Mouse (Mus musculus) embryonic facial prominence, embryonic 15.5 days (tissue): ENCODE measurements around the gene Zfp821. TPM values are rescaled to one million over a fixed set of nuclear protein-coding genes. Genes with fewer than 3 reads are reported as not detected.
A peak's percentile ranks its signal among the peaks of the same experiment; 100 is the strongest.

Source experiments
- ATAC-seq: fragments of 200-750 bp; cut with Nextera tagmentation; 2 replicates; pipeline ENCODE4 v1.8.0; 2017; ENCODE audit warnings: low read depth, moderate TSS enrichment; ENCODE audit not compliant: insufficient number of reproducible peaks, low FRiP score, low TSS enrichment
- H3K27ac ChIP-seq: fragments of 300-500 bp; sonication (generic); replicated peaks from 2 replicates; pipeline ENCODE4 v1.5.1; 2015; ENCODE audit warnings: mild to moderate bottlenecking, inconsistent platforms
- H3K27me3 ChIP-seq: fragments of 300-500 bp; sonication (generic); 2 replicates; pipeline ENCODE4 v1.6.1; 2015; ENCODE audit warnings: inconsistent platforms
- H3K36me3 ChIP-seq: fragments of 300-500 bp; sonication (generic); 2 replicates; pipeline ENCODE4 v1.6.1; 2015; ENCODE audit warnings: mild to moderate bottlenecking, inconsistent platforms
- H3K4me1 ChIP-seq: fragments of 300-500 bp; sonication (generic); 2 replicates; pipeline ENCODE4 v1.6.1; 2015; ENCODE audit warnings: inconsistent platforms
- H3K4me2 ChIP-seq: fragments of 300-500 bp; sonication (generic); replicated peaks from 2 replicates; pipeline ENCODE4 v1.6.1; 2015; ENCODE audit warnings: mild to moderate bottlenecking, inconsistent platforms
- H3K4me3 ChIP-seq: fragments of 300-500 bp; sonication (generic); replicated peaks from 2 replicates; pipeline ENCODE4 v1.5.1; 2015; ENCODE audit warnings: mild to moderate bottlenecking, inconsistent platforms
- H3K9ac ChIP-seq: fragments of 300-500 bp; sonication (generic); 2 replicates; pipeline ENCODE4 v1.6.1; 2015; ENCODE audit warnings: inconsistent platforms
- H3K9me3 ChIP-seq: fragments of 300-500 bp; sonication (generic); replicated peaks from 2 replicates; pipeline ENCODE4 v1.6.1; 2016; ENCODE audit warnings: inconsistent platforms
- WGBS: fragments of 180-500 bp; shearing (Covaris S2); methylation state at CpG from one replicate; pipeline ENCODE4 v1.1.7; 2015; 5-methylcytosine and 5-hydroxymethylcytosine counted together
- polyA plus RNA-seq: library from polyadenylated mRNA; unstranded; fragments of >200 nt; fragmentation: Nextera tagmentation; extraction: Ambion mirVana; gene quantifications from 2 replicates; pipeline ENCODE4 v1.2.1, GENCODE M21; 2015

Zfp821 gene
- polyA plus RNA-seq, 1 experiment from 2014 or later: 33.1 TPM

DNA sequence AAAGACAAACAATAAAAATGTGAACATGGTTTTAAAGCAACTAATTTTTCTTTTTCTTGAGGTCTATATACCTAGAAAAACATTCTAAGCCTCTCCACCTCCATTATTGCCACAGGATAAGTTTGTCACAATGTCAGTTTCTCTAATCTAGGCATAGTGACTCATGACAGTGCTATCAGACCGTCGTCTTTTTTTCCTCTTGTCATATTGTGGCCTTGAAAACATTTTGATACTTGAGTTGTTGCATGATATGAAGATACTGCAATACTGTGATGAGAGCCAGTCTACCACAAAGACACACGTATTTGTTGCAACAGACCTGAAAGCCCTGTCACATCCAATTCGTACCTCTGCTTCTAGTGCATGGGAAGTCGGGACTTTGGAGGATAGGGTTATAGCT lies 9.6 kb downstream of the Zfp821 start:
- H3K9ac ChIP-seq: no peak overlapping the region
- no peak overlapping the region for H3K4me3 ChIP-seq
- H3K27ac ChIP-seq: no peak overlapping the region
- ATAC-seq: no peak
- H3K4me2 ChIP-seq: no peak overlapping the region
- peaks cover 87% of the 10 kb centered on the region for H3K36me3 ChIP-seq
- 92% methylated on average over 5 of the region's 5 CpGs for WGBS
- H3K27me3 ChIP-seq: no peaks in the 10 kb centered on the region
- H3K4me1 ChIP-seq: no peaks in the 10 kb centered on the region
- H3K9me3 ChIP-seq: no peaks in the 10 kb centered on the region

DNA sequence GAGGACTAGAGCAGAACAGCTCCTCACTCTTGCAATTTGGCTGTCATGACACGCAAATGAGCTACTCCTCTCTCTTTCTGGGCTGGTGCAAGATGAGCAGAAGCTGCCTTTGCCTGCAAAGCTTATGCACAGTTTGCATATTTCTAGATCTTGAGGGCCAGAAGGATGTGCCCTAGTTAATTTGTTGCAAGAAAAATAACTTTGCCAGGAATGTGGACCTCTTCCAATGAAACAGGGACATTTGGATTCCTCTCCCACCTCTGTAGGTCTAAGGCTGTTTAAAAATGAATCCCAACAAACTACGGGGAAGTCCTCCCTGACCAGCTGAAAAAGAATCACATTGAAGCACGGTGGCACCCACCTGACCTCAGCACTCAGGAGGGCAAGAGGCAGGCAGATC lies 19.8 kb downstream of the Zfp821 start:
- Histone ChIP-seq H3K9me3 (no peaks in the 10 kb centered on the region), H3K4me3 (no peak overlapping the region), H3K4me1 (no peaks in the 10 kb centered on the region), H3K27ac (no peak overlapping the region), H3K27me3 (no peaks in the 10 kb centered on the region), H3K4me2 (no peak overlapping the region), H3K9ac (no peak overlapping the region), H3K36me3 (peaks cover 81% of the 10 kb centered on the region)
- no peak for ATAC-seq
- 87% methylated on average over 3 of the region's 3 CpGs for WGBS

DNA sequence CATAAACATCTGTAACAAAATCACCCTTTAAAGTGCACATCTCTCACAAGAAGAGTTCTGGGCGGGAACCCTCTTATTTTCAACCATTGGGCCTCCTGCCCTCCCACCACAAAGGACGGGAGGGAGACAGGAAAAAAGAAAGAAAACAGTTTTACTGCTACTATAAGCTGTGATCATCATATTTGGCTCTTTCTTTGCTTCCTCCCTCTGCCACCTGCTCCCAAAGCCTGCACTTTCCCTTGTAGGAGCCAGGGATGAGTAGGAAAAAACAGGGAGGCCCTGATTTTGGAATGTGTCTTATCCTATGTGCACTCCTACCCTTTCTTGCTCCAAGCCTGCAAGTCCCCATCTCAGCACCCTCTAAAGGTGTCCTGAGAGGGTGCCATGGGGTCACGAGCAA lies 25.7 kb downstream of the Zfp821 start:
- Histone ChIP-seq H3K4me2 (no peak overlapping the region), H3K4me1 (peaks cover 3% of the 10 kb centered on the region; the same call in 1 of the 2 replicates), H3K4me3 (no peak overlapping the region), H3K9me3 (no peaks in the 10 kb centered on the region), H3K9ac (no peak overlapping the region), H3K27ac (no peak overlapping the region), H3K36me3 (peaks cover 66% of the 10 kb centered on the region), H3K27me3 (no peaks in the 10 kb centered on the region)
- no peak for ATAC-seq
- WGBS: 77% methylated on average over 3 of the region's 3 CpGs

DNA sequence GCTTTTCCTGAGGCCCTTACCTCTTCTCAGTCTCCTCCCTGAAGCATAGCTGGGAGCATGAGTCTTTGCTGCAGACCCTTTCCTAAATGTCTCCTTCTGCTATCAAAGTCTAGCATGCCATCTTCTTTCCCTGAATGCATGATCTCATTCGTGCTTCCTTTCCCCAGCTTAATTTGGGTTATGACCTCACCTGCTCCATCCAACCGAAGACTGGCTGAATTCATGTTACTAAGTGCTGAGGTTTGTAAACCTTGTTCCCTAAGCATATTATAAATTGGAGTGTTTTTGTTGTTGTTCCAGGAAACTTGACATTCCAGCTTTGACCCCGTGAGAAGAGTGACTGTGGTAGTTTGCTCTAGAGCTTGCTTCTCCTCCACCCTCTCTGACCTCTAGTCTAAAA lies 28.7 kb downstream of the Zfp821 start:
- peaks cover 12% of the 10 kb centered on the region for H3K4me1 ChIP-seq
- H3K9me3 ChIP-seq: no peaks in the 10 kb centered on the region
- H3K4me2 ChIP-seq: no peak overlapping the region
- H3K27me3 ChIP-seq: no peaks in the 10 kb centered on the region
- H3K36me3 ChIP-seq: peaks cover 52% of the 10 kb centered on the region
- 74% methylated on average over 3 of the region's 3 CpGs for WGBS
- H3K27ac ChIP-seq: no peak overlapping the region
- ATAC-seq: no peak
- H3K4me3 ChIP-seq: no peak overlapping the region
- no peak overlapping the region for H3K9ac ChIP-seq

DNA sequence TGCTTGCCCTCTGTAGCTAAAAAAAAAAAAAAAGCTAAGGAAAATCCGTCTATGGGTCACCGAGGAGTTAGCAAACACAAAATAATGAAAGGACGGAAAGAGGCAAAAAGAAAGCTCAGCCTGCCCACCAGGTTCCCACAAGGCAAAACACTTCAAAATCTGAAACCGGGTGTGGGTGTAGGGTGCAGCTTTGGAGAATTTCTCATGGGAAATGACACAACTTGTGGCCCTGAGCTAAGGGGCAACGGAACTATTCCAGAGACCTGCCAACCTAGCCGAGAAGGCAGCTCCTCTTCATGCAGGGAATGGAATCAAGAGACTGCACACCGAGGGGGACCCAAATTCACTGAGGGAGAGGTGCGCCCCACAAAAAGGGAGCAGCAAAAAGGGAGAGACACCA lies 31.5 kb downstream of the Zfp821 start:
- peak overlapping the region; percentile 76; the same call in 1 of the 2 replicates for H3K27ac ChIP-seq
- peak overlapping the region; percentile 98 for H3K4me3 ChIP-seq
- H3K4me2 ChIP-seq: peak overlapping the region; percentile 73
- no peaks in the 10 kb centered on the region for H3K9me3 ChIP-seq
- H3K36me3 ChIP-seq: peaks cover 26% of the 10 kb centered on the region
- H3K9ac ChIP-seq: peak overlapping the region; percentile 97
- H3K27me3 ChIP-seq: no peaks in the 10 kb centered on the region
- 5% methylated on average over 8 of the region's 8 CpGs for WGBS
- peaks cover 12% of the 10 kb centered on the region for H3K4me1 ChIP-seq
- ATAC-seq: no peak

DNA sequence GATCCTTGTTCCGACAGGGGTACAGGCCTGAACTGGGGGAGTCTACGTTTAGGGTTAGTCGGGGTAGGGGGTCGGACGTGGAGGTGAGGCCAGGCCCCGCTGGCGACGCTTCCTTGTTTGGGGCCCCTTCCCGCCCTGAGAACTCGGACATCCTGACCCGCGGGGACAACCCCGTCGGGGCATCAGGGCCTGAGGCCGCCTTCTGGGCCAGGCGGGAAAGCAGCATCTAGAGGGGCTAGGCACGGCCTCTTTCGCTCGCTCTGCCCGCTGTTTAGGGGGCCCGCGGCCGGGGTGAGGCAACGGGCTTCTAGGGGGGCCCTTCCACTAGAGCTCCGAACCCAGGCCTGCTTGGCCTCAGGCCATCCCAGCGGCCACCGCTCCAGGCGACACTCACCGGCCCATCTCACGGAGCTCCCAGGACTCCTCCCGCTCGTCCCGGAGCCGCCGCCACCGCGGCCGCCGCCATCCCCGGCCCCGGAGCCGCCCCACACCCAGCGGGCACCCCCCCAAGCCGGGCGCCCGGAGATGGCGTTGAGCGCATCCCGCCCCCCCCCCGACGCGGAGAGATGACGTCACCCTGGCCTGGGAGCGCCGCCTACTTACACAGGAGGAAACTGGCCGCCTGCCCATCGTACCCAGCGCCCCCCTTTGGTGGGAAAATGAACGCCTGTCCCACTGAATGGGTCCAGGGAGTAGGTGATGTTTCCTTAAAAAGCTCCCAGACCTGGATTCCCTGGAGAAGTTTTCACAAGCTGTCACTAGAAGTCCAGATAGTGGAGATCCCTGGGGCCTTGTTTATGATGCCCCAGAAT lies 32.1 kb downstream of the Zfp821 start, which contains the start of gene Atxn1l:
Gene Atxn1l (minus strand): TSS at position 503 of the 812 bp plus-strand sequence.
- Histone ChIP-seq H3K9me3 (no peaks in the 10 kb centered on the region), H3K27ac (peak within 1 kb of the TSS; percentile 76), H3K36me3 (peaks cover 19% of the 10 kb centered on the region), H3K4me2 (peak within 1 kb of the TSS; percentile 73), H3K4me1 (peaks cover 12% of the 10 kb centered on the region), H3K27me3 (no peaks in the 10 kb centered on the region), H3K9ac (peak within 1 kb of the TSS; percentile 97), H3K4me3 (peak within 1 kb of the TSS; percentile 98)
- WGBS: under 1% methylated on average over 51 of the region's 59 CpGs
- ATAC-seq: peak; percentile 82

DNA sequence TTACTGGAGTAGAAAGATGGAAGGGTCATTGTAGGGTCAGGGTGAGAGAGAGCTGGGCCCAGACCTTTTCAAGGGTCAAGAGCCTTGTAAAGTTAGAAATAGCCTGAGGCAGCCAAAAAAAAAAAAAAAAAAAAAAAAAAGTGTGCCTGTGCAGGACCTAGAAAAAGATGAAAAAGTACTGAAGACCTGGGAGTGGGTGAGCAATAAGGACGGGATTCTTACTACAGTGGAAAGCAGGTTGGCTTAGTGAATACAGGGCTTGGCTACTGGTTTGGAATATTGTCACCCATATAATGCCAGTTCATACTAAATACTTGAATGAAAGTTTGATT lies 32.7 kb downstream of the Zfp821 start:
- ATAC-seq: no peak
- H3K4me2 ChIP-seq: peak overlapping the region; percentile 73
- H3K36me3 ChIP-seq: peaks cover 14% of the 10 kb centered on the region
- H3K27ac ChIP-seq: no peak overlapping the region
- H3K4me1 ChIP-seq: peaks cover 12% of the 10 kb centered on the region
- no peaks in the 10 kb centered on the region for H3K9me3 ChIP-seq
- H3K27me3 ChIP-seq: no peaks in the 10 kb centered on the region
- peak overlapping the region; percentile 98 for H3K4me3 ChIP-seq
- H3K9ac ChIP-seq: no peak overlapping the region
- 60% methylated on average over 1 of the region's 1 CpGs for WGBS

DNA sequence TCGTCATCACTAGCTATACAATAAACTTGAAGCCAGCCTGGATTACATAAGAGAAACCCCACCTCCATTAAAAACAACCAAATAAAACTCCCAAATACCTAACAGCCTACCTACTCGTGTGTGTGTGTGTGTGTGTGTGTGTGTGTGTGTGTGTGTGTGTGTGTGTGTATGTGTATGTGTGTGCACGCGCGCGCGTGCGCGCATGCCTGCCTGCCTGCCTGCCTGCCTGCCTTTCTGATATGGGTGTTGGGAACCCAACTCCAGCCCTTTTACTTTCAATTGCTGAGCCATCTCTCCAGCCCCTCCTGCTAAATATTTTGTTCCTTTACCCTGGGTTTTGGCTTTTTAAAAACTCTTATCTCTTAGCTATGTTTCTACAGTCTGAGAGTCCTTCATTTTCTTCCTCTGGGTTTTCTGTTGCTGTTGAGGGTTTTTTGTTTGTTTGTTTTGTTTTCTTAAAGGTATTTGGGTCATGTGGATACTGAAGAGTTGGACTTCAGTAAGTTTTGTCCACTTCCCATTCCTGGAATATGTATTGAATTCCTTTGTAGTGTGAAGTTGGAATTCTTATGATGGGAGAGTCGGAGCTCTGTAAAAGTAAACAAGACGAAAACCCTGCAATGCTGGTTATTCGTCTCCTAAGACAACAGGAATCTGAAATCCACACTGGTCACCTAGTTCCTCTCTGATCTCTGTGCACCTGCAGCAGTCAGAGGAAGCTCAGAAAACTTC lies 42.3 kb downstream of the Zfp821 start:
- no peak overlapping the region for H3K4me3 ChIP-seq
- no peaks in the 10 kb centered on the region for H3K4me1 ChIP-seq
- H3K9me3 ChIP-seq: no peaks in the 10 kb centered on the region
- no peak for ATAC-seq
- H3K9ac ChIP-seq: no peak overlapping the region
- no peaks in the 10 kb centered on the region for H3K36me3 ChIP-seq
- no peak overlapping the region for H3K4me2 ChIP-seq
- H3K27ac ChIP-seq: no peak overlapping the region
- WGBS: 80% methylated on average over 12 of the region's 12 CpGs
- H3K27me3 ChIP-seq: no peaks in the 10 kb centered on the region

DNA sequence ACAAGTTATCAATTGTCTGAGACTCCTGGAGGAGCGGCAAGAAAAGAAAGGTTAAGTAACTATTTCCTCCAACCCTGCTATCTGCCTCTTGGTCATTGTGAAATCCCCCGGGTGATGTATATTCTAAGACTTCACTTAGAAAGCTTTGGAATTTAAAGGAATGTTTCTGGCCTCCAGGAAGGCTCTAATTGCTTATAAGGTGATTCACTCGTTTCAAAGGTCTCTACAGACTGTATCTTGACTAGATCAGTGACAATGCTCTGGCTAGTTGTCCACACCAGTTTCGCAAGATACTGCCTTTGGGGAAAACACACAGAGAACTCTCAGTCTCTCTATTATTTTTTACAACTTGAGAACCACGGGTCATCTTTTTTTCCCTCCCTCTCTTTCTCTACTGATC lies 44.9 kb downstream of the Zfp821 start:
- Histone ChIP-seq H3K9me3 (no peaks in the 10 kb centered on the region), H3K36me3 (no peaks in the 10 kb centered on the region), H3K27ac (no peak overlapping the region), H3K9ac (no peak overlapping the region), H3K4me1 (no peaks in the 10 kb centered on the region), H3K4me3 (no peak overlapping the region), H3K27me3 (no peaks in the 10 kb centered on the region), H3K4me2 (no peak overlapping the region)
- ATAC-seq: no peak
- WGBS: 51% methylated on average over 5 of the region's 5 CpGs

DNA sequence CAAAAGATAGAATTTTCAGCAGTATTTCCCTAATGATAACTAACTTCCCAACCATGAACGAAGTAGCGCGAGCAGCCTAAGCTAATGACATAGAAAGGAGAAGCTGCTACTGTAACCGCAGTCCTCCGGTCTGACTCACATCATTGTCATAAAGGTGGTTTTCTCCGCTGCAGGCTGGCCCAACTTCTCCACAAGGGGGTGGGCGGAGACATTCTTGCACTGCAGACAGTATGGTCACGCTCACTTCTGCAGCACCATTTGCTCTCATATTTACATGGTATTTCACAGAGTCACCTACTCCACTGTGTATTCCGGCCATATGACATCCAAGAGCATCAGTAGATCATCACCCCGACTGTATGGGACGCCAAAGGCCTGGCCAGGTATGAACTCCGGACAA lies 45.4 kb downstream of the Zfp821 start:
- Histone ChIP-seq H3K4me2 (no peak overlapping the region), H3K36me3 (no peaks in the 10 kb centered on the region), H3K27ac (no peak overlapping the region), H3K9ac (no peak overlapping the region), H3K4me1 (no peaks in the 10 kb centered on the region), H3K4me3 (no peak overlapping the region), H3K9me3 (no peaks in the 10 kb centered on the region), H3K27me3 (no peaks in the 10 kb centered on the region)
- WGBS: 64% methylated on average over 12 of the region's 12 CpGs
- ATAC-seq: no peak

DNA sequence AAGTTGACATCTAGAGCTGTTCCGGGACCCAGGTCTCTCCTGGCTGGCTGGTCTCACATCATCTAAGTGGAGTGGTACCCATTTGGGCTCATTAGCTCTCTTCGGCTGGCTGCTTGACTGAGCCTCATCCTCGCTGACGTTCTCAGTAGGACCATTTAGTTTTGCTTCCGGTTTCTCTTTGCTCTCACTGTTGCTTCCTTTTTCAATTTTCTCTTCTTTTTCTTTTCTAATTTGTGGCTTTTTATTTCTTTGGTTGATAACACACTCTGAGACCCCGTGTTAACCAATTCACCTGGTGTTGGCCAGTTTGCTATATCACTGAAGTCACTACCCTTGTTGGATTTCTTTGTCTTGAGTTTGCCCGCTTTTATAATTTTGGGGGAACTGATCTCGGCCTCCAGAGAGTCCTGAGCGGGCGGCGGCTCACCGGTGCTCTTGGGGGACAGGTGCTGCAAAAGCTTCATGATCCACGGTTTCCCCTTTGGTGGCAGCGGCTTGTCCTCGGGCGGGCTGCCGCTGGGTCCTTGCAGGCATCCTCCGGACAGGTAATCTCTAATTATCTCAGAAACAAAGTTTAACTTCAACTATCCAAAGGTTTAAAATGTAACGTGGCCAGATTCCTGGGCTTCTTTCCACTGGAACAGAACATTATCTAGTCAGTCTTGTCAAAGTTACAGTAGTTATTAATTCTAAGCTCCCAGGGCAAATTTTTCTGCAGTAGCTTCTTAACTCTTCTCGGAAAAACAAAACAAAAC lies 46.6 kb downstream of the Zfp821 start:
- no peak overlapping the region for H3K4me3 ChIP-seq
- no peak overlapping the region for H3K27ac ChIP-seq
- no peak overlapping the region for H3K4me2 ChIP-seq
- no peaks in the 10 kb centered on the region for H3K9me3 ChIP-seq
- H3K27me3 ChIP-seq: no peaks in the 10 kb centered on the region
- no peak overlapping the region for H3K9ac ChIP-seq
- no peaks in the 10 kb centered on the region for H3K36me3 ChIP-seq
- 81% methylated on average over 20 of the region's 20 CpGs for WGBS
- no peak for ATAC-seq
- no peaks in the 10 kb centered on the region for H3K4me1 ChIP-seq
